Mouse (Mus musculus): ENCODE data around the gene Kif13a.
A peak's percentile ranks its signal among the peaks of the same experiment; 100 is the strongest.

The Kif13a gene

DNA sequence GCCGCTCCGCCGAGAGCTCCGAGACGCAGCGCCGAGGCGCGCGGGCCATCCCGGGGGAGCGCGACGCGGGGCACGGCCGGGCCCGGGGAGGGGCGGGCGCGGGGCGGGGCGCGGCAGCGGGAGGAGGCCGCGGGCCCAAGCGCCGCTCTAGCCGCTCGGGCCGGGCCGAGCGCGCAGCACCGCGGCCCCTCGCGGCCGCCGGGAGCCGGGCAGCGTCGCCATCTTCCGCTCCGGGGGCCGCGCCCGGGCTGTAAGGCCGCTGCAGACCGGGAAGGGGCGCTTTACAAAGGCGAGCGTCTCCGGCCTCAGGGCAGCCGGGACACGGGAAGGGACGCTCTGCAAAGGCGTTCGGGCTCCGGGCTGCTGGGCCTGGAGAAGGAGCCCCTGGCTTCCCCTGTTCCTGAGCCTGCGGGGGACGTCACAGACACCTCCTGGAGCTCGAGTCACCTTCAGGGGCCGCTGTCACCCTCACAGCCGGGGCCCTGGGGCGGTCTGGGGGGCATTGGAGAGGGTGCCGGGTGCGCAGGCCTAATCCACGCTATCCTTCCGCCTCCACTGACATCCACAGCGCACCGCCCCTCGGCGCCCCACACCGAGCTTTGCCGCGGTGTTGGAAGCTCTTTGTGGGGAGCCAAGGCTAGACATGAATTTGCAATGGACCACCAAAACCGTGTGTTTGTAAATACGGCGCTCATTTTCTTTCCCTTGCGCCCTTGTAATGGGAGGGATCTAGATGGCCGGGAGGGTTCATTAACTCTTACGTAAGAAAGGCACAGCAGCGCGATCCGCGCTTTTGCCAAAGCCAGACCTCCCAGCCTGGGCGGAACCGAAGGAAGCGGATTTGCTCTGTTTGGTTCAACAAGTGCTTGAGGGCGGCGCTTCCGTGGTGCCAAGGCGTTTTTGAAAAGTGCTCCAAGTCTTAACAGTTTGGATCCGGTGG is at the start of gene Kif13a:
TSS of gene Kif13a (minus strand) at position 149 of the 940 bp plus-strand sequence.
- peak; percentile 90 for DNase-seq (ENCODE audit: low spot score)

DNA sequence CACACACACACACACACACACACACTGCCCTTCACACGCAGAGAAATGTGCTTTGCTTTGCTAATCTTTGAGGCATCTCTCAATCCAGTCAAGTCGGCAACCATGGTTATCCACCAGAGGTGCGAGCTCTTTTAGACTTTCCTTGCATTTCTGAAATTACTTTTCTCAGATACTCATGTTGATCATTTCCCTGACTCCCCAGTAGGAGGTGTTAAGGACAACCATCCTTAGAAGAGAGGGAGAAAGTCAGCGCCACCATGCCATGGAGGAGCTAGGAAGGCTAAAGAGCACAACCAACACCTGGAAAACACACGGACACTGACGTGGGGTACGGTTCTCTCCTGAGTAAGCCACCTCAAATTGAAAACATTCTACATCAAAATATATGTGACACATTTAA is 46.9 kb upstream of the Kif13a start:
- DNase-seq (ENCODE audit: low spot score), result no peak

DNA sequence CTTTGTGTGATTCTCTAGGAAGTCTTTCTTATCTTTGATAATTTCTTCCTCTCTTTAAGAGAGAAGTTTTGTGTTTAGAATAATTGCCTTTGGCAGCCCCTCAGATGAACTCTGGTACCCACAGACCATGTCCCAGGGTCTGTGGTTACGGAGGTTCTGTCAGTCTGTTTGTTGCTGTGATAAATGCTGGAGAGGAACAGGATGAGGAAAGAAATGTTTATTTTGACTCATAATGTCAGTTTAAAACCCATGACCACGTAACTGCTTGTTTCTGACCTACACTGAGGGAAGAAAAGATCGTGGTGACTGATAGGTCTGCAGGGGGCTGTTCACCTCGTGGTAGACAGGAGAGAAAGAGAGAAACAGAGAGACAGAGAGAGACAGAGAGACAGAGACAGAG is 46.3 kb upstream of the Kif13a start:
- DNase-seq (ENCODE audit: low spot score), result no peak

DNA sequence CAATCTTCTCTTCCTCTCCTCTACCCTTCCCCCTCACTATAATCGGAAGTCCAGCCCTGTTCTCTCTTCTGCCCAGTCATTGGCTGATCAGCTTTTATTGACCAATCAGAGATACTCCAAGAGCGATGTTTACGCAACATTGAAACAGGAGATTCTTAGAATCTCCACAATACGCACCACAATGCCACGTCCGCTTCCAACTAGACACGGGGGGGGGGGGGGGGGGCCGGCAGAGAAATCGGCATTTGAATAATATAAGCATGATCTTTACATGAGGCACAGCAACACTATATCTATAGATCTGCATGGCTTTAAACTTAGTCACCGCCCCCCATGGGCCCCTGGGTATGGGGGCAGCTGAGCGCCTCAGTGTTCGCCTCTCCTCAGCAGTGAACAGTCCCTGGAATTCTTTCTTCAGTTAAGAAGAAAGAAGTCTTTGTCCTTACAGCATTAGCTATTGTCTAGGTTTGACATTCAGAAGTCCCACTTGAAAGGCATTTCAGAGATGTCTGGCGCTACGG is 45.4 kb upstream of the Kif13a start:
- no peak for DNase-seq (ENCODE audit: low spot score)

DNA sequence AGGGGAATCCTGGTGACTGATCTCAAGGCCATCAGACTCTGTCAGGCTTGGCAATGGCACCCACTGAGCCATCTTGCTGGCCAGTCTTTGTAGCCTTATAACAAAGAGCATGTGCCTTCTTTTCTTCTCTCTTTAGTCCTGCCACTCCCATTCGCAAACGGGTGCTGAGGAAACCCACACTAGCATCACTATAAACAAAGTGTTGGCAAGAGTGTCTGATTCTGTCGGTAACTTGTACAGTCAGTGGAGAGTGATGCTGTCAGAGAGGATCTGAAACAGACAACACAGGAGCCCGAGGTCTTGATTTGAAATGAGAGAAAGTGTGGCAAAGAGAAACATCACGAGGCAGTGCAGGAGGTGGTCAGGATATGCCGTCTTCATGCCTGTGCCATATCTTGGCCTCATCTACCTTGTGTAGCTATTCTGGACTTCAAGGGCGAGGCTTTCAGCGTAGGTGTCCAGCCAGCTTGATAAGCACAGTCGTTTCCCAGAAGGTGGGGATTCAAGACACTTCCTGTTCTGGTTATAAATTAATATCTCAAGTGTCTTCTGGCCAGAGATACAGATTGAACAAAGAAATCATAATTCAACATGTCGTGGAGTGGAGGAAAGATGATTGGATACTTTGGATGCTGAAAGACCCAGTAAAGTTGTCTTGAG is 40.7 kb upstream of the Kif13a start:
- no peak for DNase-seq (ENCODE audit: low spot score)

DNA sequence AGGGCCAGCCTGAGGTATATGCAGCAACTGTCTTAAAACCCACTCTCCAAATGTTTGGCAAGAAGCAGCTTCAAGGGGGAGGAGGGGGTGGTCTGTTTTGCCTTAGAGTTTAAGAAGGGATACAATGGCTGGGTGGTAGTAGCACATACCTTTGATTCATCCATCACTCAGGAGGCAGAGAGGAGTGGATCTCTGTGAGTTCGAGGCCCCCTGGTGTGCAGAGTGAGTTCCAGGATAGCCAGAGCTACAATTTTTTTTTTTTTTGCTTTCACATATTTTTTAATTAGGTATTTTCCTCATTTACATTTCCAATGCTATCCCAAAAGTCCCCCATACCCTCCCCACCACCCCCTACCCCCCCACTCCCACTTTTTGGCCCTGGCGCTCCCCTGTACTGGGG is 39.0 kb upstream of the Kif13a start:
- no peak for DNase-seq (ENCODE audit: low spot score)

DNA sequence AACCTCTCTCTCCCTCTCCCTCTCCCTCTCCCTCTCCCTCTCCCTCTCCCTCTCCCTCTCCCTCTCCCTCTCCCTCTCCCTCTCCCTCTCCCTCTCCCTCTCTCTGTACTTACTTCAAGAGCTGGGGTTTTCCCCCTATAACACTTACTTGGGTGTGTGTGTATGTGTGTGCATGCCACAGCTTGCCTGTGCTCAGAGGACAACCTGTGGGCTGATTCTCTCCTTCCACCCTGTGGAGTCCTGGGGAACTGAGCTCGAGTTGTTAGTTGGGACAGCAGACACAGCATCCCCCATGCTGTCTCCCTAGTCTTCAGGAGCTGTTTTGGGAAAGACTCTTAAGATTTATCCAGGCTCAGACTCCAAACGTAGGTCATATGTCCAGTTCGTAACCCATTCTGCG is 37.6 kb upstream of the Kif13a start:
- DNase-seq (ENCODE audit: low spot score), result no peak

DNA sequence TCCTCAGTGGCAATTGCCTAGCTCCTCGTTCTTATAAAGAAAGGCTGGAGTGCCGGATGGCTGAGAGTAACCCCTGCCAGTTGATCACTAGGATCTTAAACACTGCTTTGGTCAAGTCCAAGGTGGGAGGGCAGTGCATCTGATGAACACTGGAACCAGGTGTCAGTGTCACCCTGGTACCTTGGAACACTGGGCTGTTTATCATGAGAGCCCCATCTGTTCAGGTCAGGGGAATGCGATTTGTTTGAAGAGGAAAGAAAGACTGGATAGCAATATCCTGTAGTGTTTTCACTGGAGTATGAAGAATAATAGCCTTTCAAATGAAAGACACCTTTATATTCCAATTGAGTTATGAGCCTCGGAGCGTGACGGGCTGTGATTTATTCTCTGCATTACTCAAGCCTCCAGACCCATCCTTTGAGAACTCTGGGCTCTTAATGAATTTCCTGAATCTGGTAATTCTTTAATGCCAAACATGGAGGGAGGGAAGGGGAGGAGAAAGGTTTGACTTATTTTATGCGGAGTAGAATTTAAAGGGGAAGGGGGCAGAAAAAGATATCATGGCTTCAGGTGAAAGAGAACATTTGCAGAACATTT is 31.3 kb upstream of the Kif13a start:
- no peak for DNase-seq (ENCODE audit: low spot score)

DNA sequence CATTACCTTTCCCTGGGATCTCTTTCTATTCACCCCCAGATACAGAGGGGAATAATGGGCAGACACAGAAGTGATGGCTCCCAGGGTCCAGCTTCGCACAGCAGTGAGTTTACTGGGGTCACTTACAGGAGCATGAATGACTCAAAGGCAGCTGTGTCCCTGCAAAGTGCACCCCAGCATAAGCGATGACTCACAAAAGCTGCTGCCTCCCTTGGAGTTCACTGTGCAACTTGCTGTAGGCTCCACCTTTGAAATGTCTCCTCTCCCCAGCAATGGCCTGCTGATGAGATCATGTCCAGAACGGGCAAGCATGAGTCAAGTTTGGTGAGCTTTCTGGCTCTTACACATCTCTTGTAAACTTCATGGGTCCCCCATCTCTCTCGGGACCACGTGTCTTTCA is 29.5 kb upstream of the Kif13a start:
- no peak for DNase-seq (ENCODE audit: low spot score)

DNA sequence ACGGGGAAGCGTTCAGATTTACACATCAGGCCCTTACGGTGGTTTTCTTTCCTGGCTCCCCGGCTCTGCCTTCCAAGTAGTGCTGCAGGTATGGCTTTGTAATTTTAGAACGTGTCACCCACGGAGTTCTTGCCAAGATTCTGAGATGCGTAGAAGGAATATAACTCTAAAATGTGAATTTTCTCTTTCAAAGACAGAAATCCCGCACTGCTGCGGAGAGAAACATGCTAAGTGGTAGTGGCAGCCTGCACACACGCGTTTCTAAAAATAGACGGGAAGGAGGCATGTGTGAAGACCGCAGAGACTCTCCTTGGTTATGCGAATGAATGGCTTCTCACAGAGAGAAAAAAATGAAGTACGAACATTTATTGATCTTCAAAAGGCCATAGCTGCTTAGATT is 21.5 kb upstream of the Kif13a start:
- DNase-seq (ENCODE audit: low spot score), result no peak

DNA sequence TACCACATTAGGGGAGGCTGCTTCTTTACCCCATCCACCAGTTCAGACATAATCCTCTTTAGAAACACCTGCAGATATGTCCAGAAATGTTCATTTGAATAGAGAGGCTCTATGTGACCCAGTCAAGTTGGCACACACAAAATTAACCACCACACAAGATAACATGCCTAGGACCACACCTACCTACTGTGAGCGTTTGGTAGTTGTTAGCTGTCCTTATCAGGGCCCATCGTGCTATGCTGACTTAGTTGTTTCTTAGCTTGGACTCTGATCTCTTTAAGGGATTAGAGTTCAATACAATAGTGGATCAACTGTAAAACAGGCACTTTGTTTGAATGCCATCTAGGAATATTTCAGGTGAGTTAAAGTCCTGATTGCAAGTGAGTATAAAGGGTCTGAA is 20.1 kb upstream of the Kif13a start:
- DNase-seq (ENCODE audit: low spot score), result no peak

DNA sequence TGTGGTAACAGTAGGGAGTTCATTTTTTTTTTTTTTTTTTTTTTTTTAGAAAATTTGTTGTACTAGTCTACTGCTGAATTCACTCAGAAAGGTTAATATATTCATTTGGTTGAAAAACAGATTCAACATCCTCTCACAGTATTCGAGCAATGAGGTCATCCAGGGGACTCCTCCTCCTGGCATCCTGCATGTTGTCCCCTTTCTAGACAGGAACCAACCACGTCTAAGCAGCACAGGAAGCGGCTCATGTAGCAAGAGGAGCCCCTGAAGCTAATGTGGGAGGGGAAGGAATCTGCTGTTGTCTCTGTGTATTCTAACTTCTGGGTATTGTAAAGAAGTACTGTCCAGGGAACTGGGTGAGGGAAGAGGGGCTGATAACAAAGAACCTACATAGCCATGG is 18.4 kb upstream of the Kif13a start:
- DNase-seq (ENCODE audit: low spot score), result no peak

DNA sequence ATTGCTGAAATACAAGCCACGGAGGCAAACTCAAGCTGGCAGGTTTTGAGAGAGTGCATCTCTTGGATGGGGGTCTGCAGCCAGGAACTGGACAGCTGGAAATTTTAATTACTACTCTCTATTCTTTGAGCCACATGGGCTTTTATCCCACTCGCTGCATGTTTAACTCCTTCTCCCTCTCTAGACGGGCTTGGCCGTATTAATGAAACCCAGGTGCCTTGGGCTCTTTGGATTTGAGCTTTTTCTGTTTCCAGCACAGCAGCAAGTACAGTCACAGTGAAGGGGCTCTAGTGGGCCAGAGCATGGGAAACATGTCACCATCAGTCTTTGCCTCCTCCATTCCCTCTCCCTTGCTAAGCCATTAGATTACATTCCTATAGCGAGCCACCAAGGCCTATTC is 16.4 kb upstream of the Kif13a start:
- no peak for DNase-seq (ENCODE audit: low spot score)

DNA sequence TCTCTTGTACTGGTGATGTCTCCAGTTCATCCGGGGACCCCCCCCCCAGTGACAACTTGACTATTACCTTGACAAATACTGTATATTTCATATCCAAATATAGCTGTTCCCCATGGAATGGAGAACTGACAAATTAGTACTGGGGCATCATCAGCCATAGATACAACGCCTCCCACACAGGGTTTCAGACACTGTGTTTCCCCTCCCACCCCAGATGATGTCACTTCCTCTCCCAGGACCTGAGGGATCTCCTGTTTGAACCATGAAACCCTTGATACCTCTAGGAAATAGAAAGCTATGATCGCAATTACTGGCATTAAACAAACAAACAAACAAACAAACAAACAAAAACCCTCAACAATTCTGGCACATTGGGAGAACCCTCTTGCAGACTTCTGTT is 15.6 kb upstream of the Kif13a start:
- DNase-seq (ENCODE audit: low spot score), result no peak

DNA sequence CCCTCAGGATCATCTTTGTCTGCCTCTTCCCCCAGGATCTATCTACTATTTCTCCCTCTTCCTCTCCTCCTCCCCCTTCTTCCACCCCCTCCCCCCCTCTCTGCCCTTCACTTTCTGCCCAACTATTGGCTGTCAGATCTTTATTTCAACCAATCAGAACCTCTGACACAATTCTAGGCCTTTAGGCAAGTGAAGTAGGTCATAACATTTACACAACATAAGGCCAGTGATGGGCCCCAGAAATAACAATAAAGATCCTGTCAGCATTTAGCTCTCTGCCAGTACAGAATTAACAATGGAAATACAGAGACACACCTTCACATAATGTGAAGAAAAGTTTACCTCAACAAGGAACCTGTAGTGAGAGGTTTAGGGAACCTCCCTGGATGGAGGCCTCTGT is 13.6 kb upstream of the Kif13a start:
- no peak for DNase-seq (ENCODE audit: low spot score)

DNA sequence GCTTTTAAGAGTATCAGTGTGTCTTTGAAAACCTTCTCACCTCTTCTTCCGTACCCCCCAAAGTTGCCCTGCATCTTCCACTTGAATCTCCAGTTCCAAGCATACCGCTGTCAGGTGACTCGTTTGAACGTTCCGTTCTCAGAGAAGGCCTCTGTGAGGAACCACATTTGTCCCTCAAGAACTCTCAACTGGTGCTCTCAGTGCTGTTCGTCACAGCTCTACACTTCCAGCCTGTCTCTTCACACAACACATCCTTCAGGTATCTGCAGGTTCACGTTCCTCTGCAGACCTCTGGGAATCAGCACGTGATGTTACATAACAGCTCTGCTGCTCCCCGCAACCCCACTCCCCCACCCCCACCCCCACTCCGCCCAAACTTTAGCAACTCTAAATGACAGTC is 4.4 kb upstream of the Kif13a start:
- no peak for DNase-seq (ENCODE audit: low spot score)

DNA sequence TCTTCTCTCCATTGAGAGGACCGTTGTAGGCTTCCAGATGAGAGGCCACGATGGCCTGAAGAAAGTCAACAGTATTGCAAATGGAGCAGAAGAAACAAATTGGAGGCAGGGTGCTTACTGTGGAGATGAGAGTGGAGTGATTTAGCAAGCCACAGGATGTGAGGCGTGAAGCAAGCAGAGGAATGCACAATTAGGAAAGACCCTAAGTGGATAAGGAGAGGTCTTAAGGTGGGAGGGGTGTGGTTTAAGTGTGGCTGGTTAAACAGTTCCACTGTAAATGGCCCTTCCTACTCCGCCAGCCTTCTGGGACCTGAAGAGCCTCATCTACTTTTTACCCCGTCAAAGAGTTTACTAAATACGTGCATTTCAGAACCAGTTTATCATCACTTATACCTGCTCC is 3.2 kb upstream of the Kif13a start:
- DNase-seq (ENCODE audit: low spot score), result no peak

DNA sequence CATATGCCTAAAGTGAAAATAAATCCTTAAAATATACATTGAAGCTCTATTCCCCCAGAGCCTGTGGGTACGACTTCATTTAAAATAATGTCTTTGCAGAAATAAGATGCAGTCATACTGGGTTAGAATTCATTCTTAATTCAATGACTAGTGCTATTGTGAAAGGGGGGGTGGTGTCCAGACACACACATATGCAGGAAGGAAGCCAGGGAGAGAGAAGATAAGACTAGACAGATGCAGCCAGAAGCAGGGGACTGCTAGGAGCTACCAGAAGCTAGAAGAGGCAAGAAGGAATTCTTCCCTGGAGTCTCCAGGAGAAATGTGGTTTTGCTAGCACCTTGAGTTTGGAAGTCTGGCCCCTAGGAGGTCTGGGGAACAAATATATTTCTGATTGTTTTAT is 2.4 kb upstream of the Kif13a start:
- DNase-seq (ENCODE audit: low spot score), result no peak

DNA sequence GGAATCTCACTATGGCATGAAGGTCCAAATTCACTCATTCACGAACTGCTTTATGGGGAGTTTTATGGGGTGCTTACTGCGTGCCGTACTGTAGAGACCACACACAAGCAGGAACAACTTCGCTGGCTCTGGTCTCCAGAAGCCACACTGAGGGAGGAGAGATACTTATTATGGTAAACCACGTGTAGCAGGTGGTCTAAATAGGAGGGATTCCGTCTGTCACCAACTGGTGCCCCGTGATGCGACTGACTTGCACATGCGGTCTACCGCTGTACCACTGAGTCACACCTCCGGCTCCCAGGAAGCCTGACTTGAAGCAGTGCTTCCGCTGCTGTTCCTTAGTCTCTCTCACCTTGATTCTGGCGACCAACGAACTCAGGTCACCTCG is 986 bp upstream of the Kif13a start:
- no peak for DNase-seq (ENCODE audit: low spot score)

DNA sequence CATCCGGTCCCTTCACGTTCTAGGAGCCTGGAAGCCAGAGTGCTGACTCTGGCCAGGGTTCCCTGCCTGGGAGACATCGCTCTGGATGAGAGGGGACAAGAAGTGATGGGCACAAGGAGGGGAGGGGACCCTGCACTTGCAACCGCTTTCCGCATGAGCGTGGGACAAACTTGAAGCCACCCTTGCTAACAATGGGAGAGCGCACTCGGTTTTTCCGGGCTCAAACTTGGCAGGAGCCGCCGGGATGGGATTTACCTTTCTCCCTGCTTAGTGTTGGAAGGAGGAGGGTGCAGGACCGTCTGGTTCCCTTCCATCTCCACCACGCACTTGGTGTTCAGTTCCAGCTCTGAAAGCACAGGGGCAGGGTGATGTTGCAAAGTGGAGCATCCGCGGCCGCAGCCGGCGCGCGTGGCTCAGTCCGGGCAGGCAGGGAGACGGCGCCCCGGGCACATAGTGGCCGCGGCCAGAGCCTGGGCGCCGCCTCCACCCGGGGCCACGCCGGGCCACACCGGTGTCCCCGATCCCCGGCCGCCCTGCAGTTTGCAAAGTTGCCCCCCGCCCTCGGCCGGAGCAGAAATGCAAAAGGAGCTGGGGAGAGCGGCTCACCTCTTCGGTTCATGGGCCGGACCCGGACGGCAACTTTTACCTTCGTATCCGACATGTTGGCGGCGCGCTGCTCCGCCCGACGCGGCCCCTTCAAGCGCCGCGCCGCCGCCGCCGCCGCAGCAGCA is 541 bp downstream of the Kif13a start:
- DNase-seq (ENCODE audit: low spot score), result no peak

DNA sequence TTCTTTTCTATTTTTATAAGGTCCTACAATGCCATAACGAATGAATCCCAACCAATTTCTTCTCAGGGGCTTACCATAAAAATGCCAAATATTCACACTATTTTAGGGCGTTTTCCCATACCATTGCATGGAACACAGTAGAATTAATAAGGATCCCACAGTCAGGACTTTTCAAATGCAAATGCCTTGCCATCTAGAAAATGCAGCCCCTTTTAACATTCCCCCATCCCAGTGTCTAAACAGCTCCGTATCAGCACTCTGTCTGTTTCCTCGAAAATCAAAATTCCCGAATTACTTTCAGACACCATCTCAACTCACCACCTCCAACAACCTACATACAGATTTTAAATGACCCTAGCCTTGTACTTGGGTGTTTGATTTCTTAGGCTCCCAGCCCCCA is 1.3 kb downstream of the Kif13a start:
- DNase-seq (ENCODE audit: low spot score), result no peak

DNA sequence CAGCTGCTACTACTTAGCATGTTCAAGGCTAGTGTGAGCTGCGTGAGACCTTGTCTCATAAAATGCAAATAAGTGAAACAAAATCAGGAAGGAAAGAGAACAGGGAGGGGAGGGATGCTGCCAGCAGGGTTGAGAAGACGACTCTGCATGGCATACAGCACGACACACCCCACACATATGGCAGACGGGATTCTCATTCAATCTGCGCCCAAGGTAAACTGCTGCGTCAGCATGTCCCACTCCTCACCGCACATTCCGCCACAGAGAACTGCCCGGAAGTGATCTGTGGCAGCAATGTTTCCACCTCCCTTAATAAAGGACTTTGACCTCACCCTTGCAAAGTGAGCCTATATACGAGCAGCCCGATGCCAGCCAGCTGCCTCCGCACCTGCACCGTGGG is 4.0 kb downstream of the Kif13a start:
- no peak for DNase-seq (ENCODE audit: low spot score)
